10 mouse cellular contexts compared by ENCODE assay signal in genomic region chr10:59710246-59710645, GRCm38 (mm10). TPM values are rescaled to one million over a fixed set of nuclear protein-coding genes. Genes with fewer than 3 reads are reported as not detected.
A peak's percentile ranks its signal among the peaks of the same experiment; 100 is the strongest.
DNase-seq lines count a peak whose midpoint lies in the region; ATAC-seq and TF ChIP-seq lines count a peak whose summit lies in the region.
"Had no signal": no experiment of that assay in that cellular context is flagged by ENCODE, and none has a peak within 500 bp of the region (broad histone marks: within the 10 kb centered on the region; RNA-seq: fewer than 3 reads in every experiment).

No protein-coding gene starts in this region.

- no peak overlapping the region for H3K4me2 ChIP-seq in liver, embryonic 14.5 days (ENCODE audit: low read depth)
- no peak overlapping the region for H3K4me2 ChIP-seq in kidney, embryonic 16.5 days (replicated peaks; ENCODE audit: low read depth, low read length)
- H3K4me2 ChIP-seq: heart, embryonic 15.5 days; neural tube, embryonic 13.5 days had no signal

- no peak for ATAC-seq in liver, embryonic 14.5 days (ENCODE audit: insufficient read depth)
- no peak for ATAC-seq in kidney, embryonic 16.5 days (ENCODE audit: low FRiP score, low TSS enrichment)

- TF ChIP-seq CTCF in gastrocnemius, adult 2 months (IDR thresholded peaks at IDR 0.05), result peak; percentile 20; the same call in 1 of the 2 replicates
- peak; percentile 74 for TF ChIP-seq CTCF in liver, embryonic 14.5 days (IDR thresholded peaks at IDR 0.05; ENCODE audit: low read depth)

- H3K36me3 ChIP-seq in liver, embryonic 14.5 days (replicated peaks; ENCODE audit: control insufficient read depth, insufficient read depth, low read depth), result no peaks in the 10 kb centered on the region; the same call in 1 of the 2 replicates
- peaks cover 13% of the 10 kb centered on the region for H3K36me3 ChIP-seq in kidney, embryonic 16.5 days (ENCODE audit: insufficient read depth, low read length)
- H3K36me3 ChIP-seq: neural tube, embryonic 13.5 days had no signal

- peaks cover 7% of the 10 kb centered on the region in 2 experiments; a peak in 3 of 4 replicates for H3K4me1 ChIP-seq in liver, embryonic 14.5 days (replicated peaks; ENCODE audit: control insufficient read depth in 2 of 2, insufficient read depth in 2 of 2, low read length in 1 of 2)
- no peaks in the 10 kb centered on the region for H3K4me1 ChIP-seq in kidney, embryonic 16.5 days (ENCODE audit: insufficient read depth, low read length)

- H3K9me3 ChIP-seq in liver, embryonic 14.5 days (ENCODE audit: control insufficient read depth, low read length), result no peaks in the 10 kb centered on the region
- peaks cover 3% of the 10 kb centered on the region; the same call in 1 of the 2 replicates for H3K9me3 ChIP-seq in kidney, embryonic 16.5 days (ENCODE audit: low read length)
- H3K9me3 ChIP-seq: heart, embryonic 15.5 days; neural tube, embryonic 13.5 days had no signal

- intact Hi-C loops in gastrocnemius, adult 2 months (cut with DNase I), result no loop called here
- intact Hi-C loops in gastrocnemius, postnatal 36 days (cut with DNase I), result no loop called here

- H3K9ac ChIP-seq in liver, embryonic 14.5 days (replicated peaks), result no peak overlapping the region
- no peak overlapping the region for H3K9ac ChIP-seq in kidney, embryonic 16.5 days (replicated peaks; ENCODE audit: low read length)
- H3K9ac ChIP-seq: heart, embryonic 15.5 days; neural tube, embryonic 13.5 days had no signal

- H3K27me3 ChIP-seq in liver, embryonic 14.5 days (ENCODE audit: control insufficient read depth, insufficient read depth, low read length), result no peaks in the 10 kb centered on the region
- H3K27me3 ChIP-seq in kidney, embryonic 16.5 days (ENCODE audit: insufficient read depth, low read length), result no peaks in the 10 kb centered on the region
- H3K27me3 ChIP-seq: heart, embryonic 15.5 days; neural tube, embryonic 13.5 days had no signal

- H3K4me3 ChIP-seq in gastrocnemius, adult 2 months, result no peak overlapping the region
- H3K4me3 ChIP-seq in liver, embryonic 14.5 days (ENCODE audit: insufficient read depth in 1 of 2, low read depth in 2 of 2, low read length in 2 of 2), result no peak overlapping the region
- no peak overlapping the region for H3K4me3 ChIP-seq in kidney, embryonic 16.5 days (ENCODE audit: low read length)
- H3K4me3 ChIP-seq: heart, embryonic 15.5 days; neural tube, embryonic 13.5 days had no signal

- no peak for TF ChIP-seq EP300 in liver, embryonic 14.5 days (IDR thresholded peaks at IDR 0.05; ENCODE audit: low read depth)

- no peak for DNase-seq in gastrocnemius, adult 2 months
- DNase-seq in gastrocnemius, postnatal 36 days, result no peak
- DNase-seq in spleen, adult 12 weeks (ENCODE audit: low spot score), result peak; percentile 19
- DNase-seq in spleen, postnatal 36 days (ENCODE audit: low spot score in 2 of 2), result no peak
- DNase-seq in liver, embryonic 14.5 days (ENCODE audit: low read depth in 3 of 3, low spot score in 3 of 3), result peak in 1 of 3 experiments; percentile 27
- DNase-seq in urinary bladder, postnatal 10 days (ENCODE audit: low spot score), result no peak
- no peak for DNase-seq in kidney, postnatal 14 days

- WGBS in liver, embryonic 14.5 days (ENCODE audit: insufficient replicate concordance), result 91% methylated on average over 1 of the region's 1 CpGs
- 100% methylated on average over 1 of the region's 1 CpGs for WGBS in kidney, embryonic 16.5 days

- no peak overlapping the region for H3K27ac ChIP-seq in gastrocnemius, adult 2 months
- no peak overlapping the region for H3K27ac ChIP-seq in liver, embryonic 14.5 days
- H3K27ac ChIP-seq in kidney, embryonic 16.5 days (ENCODE audit: low read length), result no peak overlapping the region
- H3K27ac ChIP-seq: heart, embryonic 15.5 days; neural tube, embryonic 13.5 days had no signal

RNA-seq across cellular contexts. Expression of gene Micu1, which starts 8.0 kb away (rescaled TPM):
- 10 to 100 TPM; 45.3 to 63.2 TPM for total RNA-seq in gastrocnemius, adult 2 months (2021)
- 10 to 100 TPM; 47.8 to 53.1 TPM for total RNA-seq in gastrocnemius, postnatal 36 days (2021)
- 17.2 and 27.1 TPM in 2 replicates for polyA plus RNA-seq in liver, embryonic 14.5 days (2012; rRNA removed)
- polyA plus RNA-seq in liver, embryonic 14.5 days (2014; fragmentation: Nextera tagmentation; extraction: Ambion mirVana), result 28.2 and 34.3 TPM in 2 replicates
- 86.2 and 93.0 TPM in 2 replicates for polyA plus RNA-seq in kidney, embryonic 16.5 days (2015; fragmentation: Nextera tagmentation; extraction: Ambion mirVana)
